Mouse (Mus musculus): ENCODE data around the gene Stard7. TPM values are rescaled to one million over a fixed set of nuclear protein-coding genes. Genes with fewer than 3 reads are reported as not detected.

Gene Stard7
- total and polyA plus RNA-seq, 2 experiments from 2014 or later, result 104 to 151 TPM

GRCm38 (mm10) chr2:127332807-127333570, 63.0 kb downstream of the Stard7 start:
- H3K27ac ChIP-seq (ENCODE audit: low read depth, low read length), result no peak overlapping the region
- no peaks in the 10 kb centered on the region for H3K4me1 ChIP-seq (ENCODE audit: insufficient read depth, low read length)
- WGBS, result 78% methylated on average over 14 of the region's 14 CpGs
- no peaks in the 10 kb centered on the region for H3K36me3 ChIP-seq (ENCODE audit: insufficient read depth, low read length)
- no peaks in the 10 kb centered on the region for H3K9me3 ChIP-seq (ENCODE audit: low read length)
- H3K4me3 ChIP-seq (ENCODE audit: low read depth, low read length), result no peak overlapping the region
- ATAC-seq (ENCODE audit: low FRiP score) (no peak), DNase-seq (ENCODE audit: low spot score) (no peak)
- H3K27me3 ChIP-seq (ENCODE audit: insufficient read depth, low read length), result peaks cover 13% of the 10 kb centered on the region
- no peak for TF ChIP-seq CTCF (IDR thresholded peaks at IDR 0.05)
- H3K9ac ChIP-seq (replicated peaks; ENCODE audit: low read length, poor library complexity, severe bottlenecking), result no peak overlapping the region
- no peak overlapping the region for H3K4me2 ChIP-seq (ENCODE audit: low read depth, low read length, poor library complexity, severe bottlenecking)

- no peak for TF ChIP-seq CTCF (IDR thresholded peaks at IDR 0.05)
- 79% methylated on average over 5 of the region's 5 CpGs for WGBS
- DNase-seq (ENCODE audit: low spot score), result no peak
Observed at GRCm38 (mm10) chr2:127333945-127334603, 64.1 kb downstream of the Stard7 start.

GRCm38 (mm10) chr2:127335078-127335541, 65.1 kb downstream of the Stard7 start:
- 49% methylated on average over 11 of the region's 11 CpGs for WGBS
- H3K4me2 ChIP-seq (ENCODE audit: low read depth, low read length, poor library complexity, severe bottlenecking), result no peak overlapping the region; the same call in 1 of the 2 replicates

More at GRCm38 (mm10) chr2:127333945-127334603, 64.1 kb downstream of the Stard7 start:
- ATAC-seq (ENCODE audit: low FRiP score), result no peak
- H3K9me3 ChIP-seq (ENCODE audit: low read length), result no peaks in the 10 kb centered on the region
- no peak overlapping the region for H3K9ac ChIP-seq (replicated peaks; ENCODE audit: low read length, poor library complexity, severe bottlenecking)
- H3K36me3 ChIP-seq (ENCODE audit: insufficient read depth, low read length), result no peaks in the 10 kb centered on the region
- no peak overlapping the region for H3K27ac ChIP-seq (ENCODE audit: low read depth, low read length)
- no peak overlapping the region for H3K4me3 ChIP-seq (ENCODE audit: low read depth, low read length)
- no peak overlapping the region for H3K4me2 ChIP-seq (ENCODE audit: low read depth, low read length, poor library complexity, severe bottlenecking)
- peaks cover 13% of the 10 kb centered on the region for H3K27me3 ChIP-seq (ENCODE audit: insufficient read depth, low read length)
- no peaks in the 10 kb centered on the region for H3K4me1 ChIP-seq (ENCODE audit: insufficient read depth, low read length)

GRCm38 (mm10) chr2:127335767-127336496, 65.9 kb downstream of the Stard7 start, which contains the start of gene Dusp2:
Dusp2 (plus strand) TSS chr2:127336159.
- TF ChIP-seq CTCF (IDR thresholded peaks at IDR 0.05), result no peak
- DNase-seq (ENCODE audit: low spot score) (peak; percentile 62), ATAC-seq (ENCODE audit: low FRiP score) (peak; percentile 78)
- no peaks in the 10 kb centered on the region for H3K4me1 ChIP-seq (ENCODE audit: insufficient read depth, low read length)
- H3K4me2 ChIP-seq (ENCODE audit: low read depth, low read length, poor library complexity, severe bottlenecking), result peak within 1 kb of the TSS; percentile 66
- H3K27me3 ChIP-seq (ENCODE audit: insufficient read depth, low read length), result peaks cover 13% of the 10 kb centered on the region
- no peak within 1 kb of the TSS for H3K27ac ChIP-seq (ENCODE audit: low read depth, low read length)
- H3K9ac ChIP-seq (replicated peaks; ENCODE audit: low read length, poor library complexity, severe bottlenecking), result peak within 1 kb of the TSS; percentile 52
- H3K9me3 ChIP-seq (ENCODE audit: low read length), result no peaks in the 10 kb centered on the region
- WGBS, result under 1% methylated on average over 63 of the region's 76 CpGs
- H3K36me3 ChIP-seq (ENCODE audit: insufficient read depth, low read length), result no peaks in the 10 kb centered on the region
- peak within 1 kb of the TSS; percentile 44 for H3K4me3 ChIP-seq (ENCODE audit: low read depth, low read length)

More at GRCm38 (mm10) chr2:127335078-127335541, 65.1 kb downstream of the Stard7 start:
- no peak for TF ChIP-seq CTCF (IDR thresholded peaks at IDR 0.05)
- no peak for ATAC-seq (ENCODE audit: low FRiP score)
- DNase-seq (ENCODE audit: low spot score), result no peak
- Histone ChIP-seq H3K4me3 (ENCODE audit: low read depth, low read length) (no peak overlapping the region), H3K9ac (replicated peaks; ENCODE audit: low read length, poor library complexity, severe bottlenecking) (no peak overlapping the region), H3K27me3 (ENCODE audit: insufficient read depth, low read length) (peaks cover 13% of the 10 kb centered on the region), H3K36me3 (ENCODE audit: insufficient read depth, low read length) (no peaks in the 10 kb centered on the region), H3K27ac (ENCODE audit: low read depth, low read length) (no peak overlapping the region), H3K9me3 (ENCODE audit: low read length) (no peaks in the 10 kb centered on the region), H3K4me1 (ENCODE audit: insufficient read depth, low read length) (no peaks in the 10 kb centered on the region)

- no peak overlapping the region for H3K27ac ChIP-seq (ENCODE audit: low read depth, low read length)
- peak; percentile 17 for ATAC-seq (ENCODE audit: low FRiP score)
Observed at GRCm38 (mm10) chr2:127336497-127336832, 66.4 kb downstream of the Stard7 start.

More at GRCm38 (mm10) chr2:127336497-127336832, 66.4 kb downstream of the Stard7 start:
- no peak for TF ChIP-seq CTCF (IDR thresholded peaks at IDR 0.05)
- WGBS, result 5% methylated on average over 26 of the region's 33 CpGs
- Histone ChIP-seq H3K4me2 (ENCODE audit: low read depth, low read length, poor library complexity, severe bottlenecking) (peak overlapping the region; percentile 66), H3K4me1 (ENCODE audit: insufficient read depth, low read length) (no peaks in the 10 kb centered on the region), H3K9me3 (ENCODE audit: low read length) (no peaks in the 10 kb centered on the region), H3K4me3 (ENCODE audit: low read depth, low read length) (peak overlapping the region; percentile 44), H3K27me3 (ENCODE audit: insufficient read depth, low read length) (peaks cover 13% of the 10 kb centered on the region), H3K9ac (replicated peaks; ENCODE audit: low read length, poor library complexity, severe bottlenecking) (peak overlapping the region; percentile 52), H3K36me3 (ENCODE audit: insufficient read depth, low read length) (no peaks in the 10 kb centered on the region)
- DNase-seq (ENCODE audit: low spot score), result no peak
